Mouse (Mus musculus) midbrain, embryonic 12.5 days (tissue): ENCODE results near the gene Col4a6. TPM values are rescaled to one million over a fixed set of nuclear protein-coding genes. Genes with fewer than 3 reads are reported as not detected.

Experiments
- ATAC-seq: fragments of 200-750 bp; cut with Nextera tagmentation; 2 replicates; pipeline ENCODE4 v1.8.0; 2017; ENCODE audit warnings: low read depth, moderate TSS enrichment, moderate library complexity; ENCODE audit not compliant: low FRiP score
- H3K27ac ChIP-seq: fragments of 300-500 bp; sonication (generic); replicated peaks from 2 replicates; pipeline ENCODE4 v1.5.1; 2016; ENCODE audit warnings: mild to moderate bottlenecking
- H3K27me3 ChIP-seq: fragments of 300-500 bp; sonication (generic); 2 replicates; pipeline ENCODE4 v1.6.1; 2016; ENCODE audit warnings: mild to moderate bottlenecking
- H3K36me3 ChIP-seq: fragments of 300-500 bp; sonication (generic); 2 replicates; pipeline ENCODE4 v1.6.1; 2016
- H3K4me1 ChIP-seq: fragments of 300-500 bp; sonication (generic); 2 replicates; pipeline ENCODE4 v1.6.1; 2016
- H3K4me2 ChIP-seq: fragments of 300-500 bp; sonication (generic); replicated peaks from 2 replicates; pipeline ENCODE4 v1.6.1; 2016; ENCODE audit warnings: mild to moderate bottlenecking, moderate library complexity
- H3K4me3 ChIP-seq: fragments of 300-500 bp; sonication (generic); 2 replicates; pipeline ENCODE4 v1.5.1; 2016; ENCODE audit warnings: mild to moderate bottlenecking
- H3K9ac ChIP-seq: fragments of 300-500 bp; sonication (generic); replicated peaks from 2 replicates; pipeline ENCODE4 v1.6.1; 2016; ENCODE audit warnings: mild to moderate bottlenecking, moderate library complexity
- H3K9me3 ChIP-seq: fragments of 300-500 bp; sonication (generic); 2 replicates; pipeline ENCODE4 v1.6.1; 2016; ENCODE audit warnings: mild to moderate bottlenecking
- WGBS: fragments of 180-500 bp; shearing (Covaris S2); methylation state at CpG from one replicate; pipeline ENCODE4 v1.1.7; 2016; 5-methylcytosine and 5-hydroxymethylcytosine counted together
- polyA plus RNA-seq: library from polyadenylated mRNA; unstranded; fragments of >200 nt; fragmentation: Nextera tagmentation; extraction: Ambion mirVana; gene quantifications from 2 replicates; pipeline ENCODE4 v1.2.1, GENCODE M21; 2016

Gene Col4a6
- 2.4 and 2.8 TPM in 2 replicates for polyA plus RNA-seq

GRCm38 (mm10) chrX:141473470-141474302 lies at the start of gene Col4a6:
Gene Col4a6, minus strand, starts transcription at chrX:141474076.
- peak; percentile 84 for ATAC-seq

GRCm38 (mm10) chrX:141503125-141503524 lies 29.2 kb upstream of the Col4a6 start:
- H3K4me3 ChIP-seq: no peak overlapping the region
- WGBS: 94% methylated on average over 1 of the region's 1 CpGs
- H3K4me1 ChIP-seq: no peaks in the 10 kb centered on the region
- H3K27ac ChIP-seq: no peak overlapping the region
- H3K36me3 ChIP-seq: no peaks in the 10 kb centered on the region
- H3K27me3 ChIP-seq: no peaks in the 10 kb centered on the region
- ATAC-seq: no peak
- H3K4me2 ChIP-seq: no peak overlapping the region
- no peak overlapping the region for H3K9ac ChIP-seq
- no peaks in the 10 kb centered on the region for H3K9me3 ChIP-seq

More at GRCm38 (mm10) chrX:141473470-141474302, at the start of gene Col4a6:
- Histone ChIP-seq H3K27ac (no peak within 1 kb of the TSS), H3K9ac (no peak within 1 kb of the TSS; the same call in 1 of the 2 replicates), H3K27me3 (peaks cover 25% of the 10 kb centered on the region), H3K9me3 (no peaks in the 10 kb centered on the region), H3K4me2 (peak within 1 kb of the TSS; percentile 54), H3K4me3 (peak within 1 kb of the TSS; percentile 44), H3K36me3 (no peaks in the 10 kb centered on the region), H3K4me1 (no peaks in the 10 kb centered on the region)
- WGBS: 24% methylated on average over 16 of the region's 16 CpGs

GRCm38 (mm10) chrX:141494545-141494944 lies 20.7 kb upstream of the Col4a6 start:
- Histone ChIP-seq H3K9ac (no peak overlapping the region), H3K27ac (no peak overlapping the region), H3K9me3 (no peaks in the 10 kb centered on the region), H3K4me1 (no peaks in the 10 kb centered on the region), H3K4me3 (no peak overlapping the region), H3K4me2 (no peak overlapping the region), H3K36me3 (no peaks in the 10 kb centered on the region), H3K27me3 (0 out of 2 replicates have a peak, but pooled peaks cover 5% of the 10 kb centered on the region)
- ATAC-seq: no peak
- WGBS: 67% methylated on average over 4 of the region's 4 CpGs

- no peaks in the 10 kb centered on the region for H3K9me3 ChIP-seq
- peak overlapping the region; percentile 54 for H3K4me2 ChIP-seq
- no peaks in the 10 kb centered on the region for H3K36me3 ChIP-seq
- peak overlapping the region; percentile 44 for H3K4me3 ChIP-seq
- peak; percentile 75 for ATAC-seq
- WGBS: 21% methylated on average over 14 of the region's 14 CpGs
- H3K27me3 ChIP-seq: peaks cover 23% of the 10 kb centered on the region
- H3K9ac ChIP-seq: peak overlapping the region; percentile 51
- no peaks in the 10 kb centered on the region for H3K4me1 ChIP-seq
- no peak overlapping the region for H3K27ac ChIP-seq
Observed at GRCm38 (mm10) chrX:141475566-141476327, 1.9 kb upstream of the Col4a6 start.

GRCm38 (mm10) chrX:141475110-141475509 lies 1.2 kb upstream of the Col4a6 start, which contains the start of gene Col4a5:
Gene Col4a5, plus strand, starts transcription at chrX:141475385.
- peak within 1 kb of the TSS; percentile 51 for H3K9ac ChIP-seq
- no peaks in the 10 kb centered on the region for H3K36me3 ChIP-seq
- H3K4me3 ChIP-seq: peak within 1 kb of the TSS; percentile 44
- ATAC-seq: peak; percentile 86
- no peaks in the 10 kb centered on the region for H3K9me3 ChIP-seq
- H3K4me1 ChIP-seq: no peaks in the 10 kb centered on the region
- H3K27ac ChIP-seq: no peak within 1 kb of the TSS
- whole genome bisulfite sequencing: 16% methylated on average over 12 of the region's 13 CpGs
- H3K4me2 ChIP-seq: peak within 1 kb of the TSS; percentile 54
- peaks cover 25% of the 10 kb centered on the region for H3K27me3 ChIP-seq

- 76% methylated on average over 1 of the region's 1 CpGs for WGBS
- no peak overlapping the region for H3K27ac ChIP-seq
- peaks cover 21% of the 10 kb centered on the region for H3K27me3 ChIP-seq
- no peaks in the 10 kb centered on the region for H3K36me3 ChIP-seq
- H3K4me1 ChIP-seq: no peaks in the 10 kb centered on the region
- ATAC-seq: no peak
- H3K9me3 ChIP-seq: no peaks in the 10 kb centered on the region
- H3K9ac ChIP-seq: no peak overlapping the region
- no peak overlapping the region for H3K4me2 ChIP-seq
- no peak overlapping the region for H3K4me3 ChIP-seq
Observed at GRCm38 (mm10) chrX:141447936-141448335, 25.9 kb downstream of the Col4a6 start.

- Histone ChIP-seq H3K9ac (no peak overlapping the region), H3K4me2 (no peak overlapping the region), H3K4me3 (no peak overlapping the region), H3K4me1 (no peaks in the 10 kb centered on the region), H3K36me3 (no peaks in the 10 kb centered on the region), H3K27me3 (peaks cover 13% of the 10 kb centered on the region; the same call in 1 of the 2 replicates), H3K27ac (no peak overlapping the region), H3K9me3 (no peaks in the 10 kb centered on the region)
- no peak for ATAC-seq
- 80% methylated on average over 2 of the region's 2 CpGs for WGBS
Observed at GRCm38 (mm10) chrX:141439423-141439822, 34.5 kb downstream of the Col4a6 start.

- WGBS: 88% methylated on average over 6 of the region's 6 CpGs
- Histone ChIP-seq H3K4me3 (no peak overlapping the region), H3K9me3 (no peaks in the 10 kb centered on the region), H3K27ac (no peak overlapping the region), H3K27me3 (peaks cover 21% of the 10 kb centered on the region; the same call in 1 of the 2 replicates), H3K36me3 (no peaks in the 10 kb centered on the region), H3K4me1 (no peaks in the 10 kb centered on the region), H3K9ac (no peak overlapping the region), H3K4me2 (no peak overlapping the region)
- ATAC-seq: no peak
Observed at GRCm38 (mm10) chrX:141436780-141437179, 37.1 kb downstream of the Col4a6 start.

GRCm38 (mm10) chrX:141415318-141415717 lies 58.6 kb downstream of the Col4a6 start:
- H3K4me3 ChIP-seq: no peak overlapping the region
- WGBS: 52% methylated on average over 2 of the region's 2 CpGs
- H3K27me3 ChIP-seq: peaks cover 6% of the 10 kb centered on the region

GRCm38 (mm10) chrX:141396243-141396642 lies 77.6 kb downstream of the Col4a6 start:
- H3K4me2 ChIP-seq: no peak overlapping the region
- no peak overlapping the region for H3K9ac ChIP-seq
- no peaks in the 10 kb centered on the region for H3K36me3 ChIP-seq
- no peaks in the 10 kb centered on the region for H3K9me3 ChIP-seq
- H3K27ac ChIP-seq: no peak overlapping the region
- 72% methylated on average over 3 of the region's 3 CpGs for WGBS
- no peak for ATAC-seq
- H3K4me1 ChIP-seq: no peaks in the 10 kb centered on the region
- peaks cover 24% of the 10 kb centered on the region for H3K27me3 ChIP-seq
- H3K4me3 ChIP-seq: no peak overlapping the region

More at GRCm38 (mm10) chrX:141415318-141415717, 58.6 kb downstream of the Col4a6 start:
- no peak overlapping the region for H3K4me2 ChIP-seq
- no peaks in the 10 kb centered on the region for H3K36me3 ChIP-seq
- no peaks in the 10 kb centered on the region for H3K9me3 ChIP-seq
- no peak overlapping the region for H3K27ac ChIP-seq
- no peaks in the 10 kb centered on the region for H3K4me1 ChIP-seq
- no peak overlapping the region for H3K9ac ChIP-seq
- no peak for ATAC-seq

- WGBS: 39% methylated on average over 3 of the region's 3 CpGs
- H3K36me3 ChIP-seq: no peaks in the 10 kb centered on the region
- H3K27me3 ChIP-seq: peaks cover 56% of the 10 kb centered on the region
- 0 out of 2 replicates have a peak, but pooled peaks cover 2% of the 10 kb centered on the region for H3K4me1 ChIP-seq
- H3K9me3 ChIP-seq: no peaks in the 10 kb centered on the region
- H3K4me3 ChIP-seq: no peak overlapping the region
- H3K27ac ChIP-seq: no peak overlapping the region
- no peak overlapping the region for H3K9ac ChIP-seq
- no peak overlapping the region for H3K4me2 ChIP-seq
- ATAC-seq: peak; percentile 90
Observed at GRCm38 (mm10) chrX:141385399-141386105, 88.3 kb downstream of the Col4a6 start.
